Mouse (Mus musculus): ENCODE data around the gene Gcdh. TPM values are rescaled to one million over a fixed set of nuclear protein-coding genes. Genes with fewer than 3 reads are reported as not detected.
A peak's percentile ranks its signal among the peaks of the same experiment; 100 is the strongest.

Gene Gcdh
- polyA plus RNA-seq (2017; shearing (Covaris generic)) = 10 to 100 TPM; 21.5 to 32.7 TPM

DNA sequence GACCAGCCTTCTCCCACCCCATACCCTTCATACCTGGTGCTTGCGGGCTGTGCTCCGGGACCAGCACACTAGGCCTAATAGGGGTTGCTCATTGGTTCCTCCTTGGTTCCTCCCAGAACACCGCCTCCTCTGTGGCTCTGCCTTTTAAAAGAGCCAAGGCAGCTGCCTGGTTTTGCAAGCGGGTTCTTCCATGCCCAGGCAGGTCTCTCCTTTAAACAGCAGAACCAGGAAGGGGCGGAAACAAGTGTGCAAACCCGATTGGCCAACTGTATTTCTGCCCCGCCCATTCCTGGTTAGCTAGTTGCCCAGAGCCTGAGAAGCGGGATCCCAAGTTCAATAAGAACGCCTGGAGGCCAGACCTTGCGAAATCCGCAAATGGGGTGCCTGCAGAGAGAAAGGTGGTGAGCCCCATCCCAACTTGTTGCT, at the start of gene Gcdh:
Gene Gcdh, minus strand, starts transcription at position 213 of the 426 bp plus-strand sequence.
- peak; percentile 99 for ATAC-seq

DNA sequence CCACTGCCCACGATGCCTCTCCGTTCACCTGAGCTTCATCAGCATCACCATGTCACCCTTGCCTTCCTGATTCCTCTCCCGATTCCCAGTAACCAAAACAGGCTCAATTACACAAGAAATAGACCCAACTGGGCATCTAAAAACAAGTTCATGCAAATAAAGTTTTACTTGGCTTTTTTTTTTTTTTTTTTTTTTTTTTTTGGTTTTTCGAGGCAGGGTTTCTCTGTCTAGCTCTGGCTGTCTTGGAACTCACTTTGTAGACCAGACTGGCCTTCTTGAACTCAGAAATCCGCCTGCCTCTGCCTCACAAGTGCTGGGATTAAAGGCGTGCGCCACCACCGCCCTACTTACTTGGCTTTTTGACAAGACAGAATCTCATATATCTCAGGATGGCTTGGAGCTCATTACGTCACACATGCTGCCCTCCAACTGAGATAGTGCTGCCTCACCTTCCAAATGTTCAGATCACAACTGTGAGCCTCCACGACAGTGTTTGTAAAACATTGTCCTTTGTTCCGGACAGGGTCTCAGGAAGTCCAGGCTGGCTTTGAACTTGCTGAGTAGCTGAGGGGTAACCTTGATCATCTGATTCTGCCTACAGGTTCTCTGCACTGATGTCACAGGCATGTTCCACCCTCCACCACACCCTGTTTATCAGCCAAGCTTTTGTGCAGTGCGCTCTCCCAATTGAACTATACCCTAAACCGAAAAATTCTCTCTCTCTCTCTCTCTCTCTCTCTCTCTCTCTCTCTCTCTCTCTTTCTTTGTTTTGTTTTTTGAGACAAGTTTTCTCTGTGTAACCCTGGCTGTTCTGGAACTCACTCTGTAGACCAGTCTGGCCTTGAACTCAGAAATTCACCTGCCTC, 44.1 kb upstream of the Gcdh start:
- ATAC-seq = no peak

DNA sequence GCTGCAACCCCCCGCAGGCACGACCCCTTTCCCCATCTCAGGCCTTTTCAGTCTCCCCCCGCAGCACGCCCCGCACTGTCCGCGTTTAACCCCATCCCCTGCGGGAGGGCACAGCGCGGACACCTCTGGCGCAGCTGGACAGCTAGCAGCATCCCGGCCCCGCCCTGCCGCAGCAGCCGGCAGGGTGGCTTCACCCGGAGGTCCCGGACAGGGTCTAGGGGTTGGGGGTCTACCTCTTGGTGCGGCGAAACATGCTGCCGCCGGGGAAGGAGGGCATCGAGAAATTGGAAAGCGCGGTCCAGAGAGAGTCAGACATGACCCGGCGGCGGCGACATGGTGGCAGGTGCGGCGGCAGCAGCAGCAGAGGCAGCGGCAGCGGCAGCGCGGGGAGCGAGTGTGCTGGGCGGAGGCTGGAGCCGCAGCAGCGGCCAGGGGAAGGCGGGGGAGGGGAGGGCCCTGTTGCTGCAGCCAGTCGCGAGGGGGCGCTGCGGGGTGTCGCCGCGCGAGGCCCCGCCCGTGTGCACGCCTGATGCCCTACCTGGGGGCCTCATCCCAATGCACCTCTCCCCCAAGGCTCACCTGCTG, 43.3 kb upstream of the Gcdh start, which contains the start of gene Mast1:
Gene Mast1, minus strand, starts transcription at position 398 of the 585 bp plus-strand sequence.
- ATAC-seq = peak; percentile 60

DNA sequence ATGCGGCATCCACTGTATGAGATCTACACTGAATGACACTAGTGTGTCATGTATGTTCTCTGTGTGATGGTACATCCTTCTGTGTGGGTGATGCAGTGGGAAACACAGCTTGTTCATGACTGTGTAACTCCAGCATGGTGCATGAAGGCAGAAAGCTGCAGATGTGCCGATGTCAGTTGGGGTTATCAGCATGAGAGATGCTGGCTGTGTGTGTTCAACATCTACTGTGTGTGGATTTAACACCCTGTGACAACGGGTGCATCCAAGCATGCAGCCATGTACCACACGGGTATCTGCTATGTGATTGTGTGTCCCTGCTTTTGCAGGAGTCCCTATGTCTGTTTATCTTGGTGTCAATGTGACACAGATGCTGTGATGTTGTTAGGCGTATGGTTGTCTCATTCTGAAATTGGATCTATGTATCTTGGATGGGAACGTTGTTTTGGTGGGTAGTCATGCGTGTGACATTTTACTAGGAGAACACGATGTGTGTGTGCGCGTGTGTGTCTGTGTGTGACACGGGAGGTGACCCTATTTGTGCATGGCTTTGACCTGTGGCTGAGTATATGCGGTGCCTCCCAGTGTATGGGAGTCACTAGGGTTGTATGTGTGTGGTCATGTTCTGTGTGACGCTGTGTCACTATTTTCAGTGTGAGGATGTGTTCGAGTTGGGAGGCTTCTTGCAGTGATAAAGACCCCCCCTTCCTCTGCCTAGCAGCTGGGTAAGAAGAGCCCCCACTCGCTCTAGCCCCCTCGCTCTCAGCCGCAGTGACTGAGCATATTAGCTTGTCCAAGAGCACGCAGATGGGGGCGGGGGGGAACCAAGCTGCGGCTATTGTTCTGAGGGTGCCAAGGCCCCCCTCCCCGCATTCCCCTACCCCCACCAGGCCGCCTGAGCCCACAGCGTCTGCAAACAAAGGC, 42.6 kb upstream of the Gcdh start:
- no peak for ATAC-seq

DNA sequence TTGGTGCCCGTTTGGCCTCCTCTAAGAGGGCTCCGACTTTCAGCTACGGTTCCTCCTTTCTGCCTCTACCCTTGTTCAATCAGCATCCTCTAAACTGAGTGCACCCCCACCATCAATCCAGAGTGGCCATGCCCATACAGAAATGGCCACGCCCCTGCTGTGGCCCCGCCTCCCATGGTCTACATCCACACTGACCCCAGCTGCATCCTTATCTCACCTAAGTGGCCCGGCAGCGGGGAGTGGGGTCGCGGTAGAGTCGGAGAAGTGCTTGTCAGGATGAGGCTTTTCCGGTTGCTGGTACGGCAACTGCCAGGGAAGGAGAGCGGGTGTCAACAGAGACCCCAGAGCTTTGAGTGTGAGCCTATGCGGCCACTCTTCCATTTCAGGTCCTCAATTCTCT, 41.8 kb upstream of the Gcdh start:
- ATAC-seq = no peak

DNA sequence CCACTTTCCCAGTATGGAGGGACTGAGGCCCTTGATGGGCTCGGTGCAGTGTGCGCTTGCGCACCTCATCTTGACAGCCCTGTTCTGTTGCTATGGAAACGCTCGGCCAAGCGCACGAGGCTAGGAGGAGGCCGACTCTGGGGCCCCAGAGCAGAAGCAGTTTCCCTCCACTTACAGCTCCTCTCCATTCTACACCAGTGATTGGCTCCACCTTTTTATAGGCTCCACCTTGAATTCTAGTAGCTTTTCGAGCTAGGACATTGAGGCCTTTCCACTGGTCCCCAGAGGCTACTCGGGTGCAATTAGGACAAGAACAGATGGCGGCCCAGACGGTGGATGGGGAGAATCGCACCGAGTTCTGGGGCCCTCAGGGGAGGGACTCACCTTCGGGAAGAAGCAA, 41.1 kb upstream of the Gcdh start:
- no peak for ATAC-seq

DNA sequence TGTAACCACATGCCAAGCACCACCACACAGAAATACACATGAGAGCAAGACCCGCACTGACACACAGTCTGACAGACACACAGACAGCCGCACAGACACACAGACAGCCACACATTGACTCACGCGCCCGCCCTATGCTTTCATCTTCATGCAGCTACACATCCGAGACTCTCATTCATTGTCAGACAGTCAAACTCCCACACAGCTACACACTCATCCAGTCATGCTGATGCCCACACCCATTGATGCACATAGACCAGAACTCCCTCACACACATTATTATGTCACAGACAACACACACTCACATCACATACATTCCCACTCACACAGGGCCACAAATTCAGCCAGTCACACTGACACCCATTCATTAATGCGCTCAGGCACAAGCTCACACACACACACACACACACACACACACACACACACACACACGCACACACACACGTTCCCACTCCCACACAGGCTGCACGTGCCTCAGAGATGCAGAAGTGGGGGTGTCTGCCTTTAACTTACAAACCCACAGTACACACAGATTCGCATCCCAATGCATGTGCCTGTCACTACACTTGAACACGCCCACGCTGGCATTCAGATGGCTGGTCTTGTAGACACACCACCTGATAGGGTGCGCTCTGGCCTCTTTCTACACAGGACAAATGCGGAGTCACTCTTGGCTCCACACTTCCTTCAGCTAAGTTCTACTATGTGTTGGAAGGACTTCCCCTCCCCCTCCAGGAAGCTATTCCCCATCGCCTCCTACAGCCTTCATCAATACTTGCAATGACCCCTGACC, 40.2 kb upstream of the Gcdh start:
- no peak for ATAC-seq

DNA sequence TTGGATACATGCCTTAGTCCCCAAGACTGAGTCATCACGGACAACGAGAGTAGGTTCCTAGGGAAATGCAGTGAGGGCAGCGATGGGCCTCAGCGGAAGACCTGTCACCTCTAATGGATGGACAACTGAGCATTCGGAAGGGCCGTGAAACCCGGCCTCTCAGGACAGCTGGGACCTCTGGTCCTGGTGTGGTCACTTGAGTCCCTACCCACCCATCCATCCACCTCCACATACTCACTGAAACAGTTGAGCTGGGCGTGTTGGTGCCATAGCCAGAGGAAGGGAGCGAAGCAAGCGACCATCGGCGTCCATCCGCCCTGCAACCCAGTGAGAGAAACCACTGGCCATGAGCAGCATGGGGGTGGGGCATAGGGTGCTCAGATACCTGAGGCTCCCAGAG, 36.9 kb upstream of the Gcdh start:
- no peak for ATAC-seq

DNA sequence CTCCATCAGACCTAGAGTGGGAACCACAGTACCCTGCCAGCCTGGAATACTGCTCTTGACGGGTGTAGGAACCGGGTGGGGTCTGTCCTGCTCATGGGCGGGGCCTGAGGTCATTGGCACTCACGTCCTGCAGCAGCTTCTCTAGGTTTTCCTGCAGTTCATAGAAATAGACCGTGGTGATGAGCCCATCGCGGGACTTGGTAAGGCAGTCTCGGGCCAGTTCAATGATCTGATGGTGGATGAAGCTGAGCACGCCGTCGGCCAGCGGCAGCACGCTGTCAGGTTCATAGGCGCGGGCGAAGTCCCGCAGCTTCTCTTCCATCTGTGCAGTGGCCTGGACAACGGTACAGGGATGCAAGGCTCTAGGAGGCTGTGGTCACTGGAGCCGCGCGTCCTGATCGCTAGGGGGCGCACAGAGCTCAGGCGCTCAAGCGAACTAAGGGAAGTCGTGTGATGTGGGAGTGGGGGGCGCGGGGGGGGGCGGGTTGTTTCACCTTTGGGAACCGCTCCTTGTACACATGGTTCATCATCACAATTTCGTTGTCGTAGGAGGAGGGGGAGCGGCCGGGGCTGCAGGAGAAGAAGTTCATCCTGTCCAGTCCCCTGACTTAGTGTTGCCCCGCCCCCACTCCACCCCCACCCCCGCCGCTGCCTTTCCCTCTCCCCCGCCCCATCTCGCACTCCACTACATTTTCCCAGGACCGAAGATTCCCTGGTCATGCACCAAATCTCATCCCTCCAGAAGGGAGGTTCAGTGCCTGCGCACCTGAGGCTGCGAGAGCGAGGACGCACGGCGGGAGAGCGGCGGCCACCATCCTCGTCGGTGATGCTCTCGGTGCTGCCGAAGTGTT, 35.0 kb upstream of the Gcdh start:
- ATAC-seq = peak; percentile 51

DNA sequence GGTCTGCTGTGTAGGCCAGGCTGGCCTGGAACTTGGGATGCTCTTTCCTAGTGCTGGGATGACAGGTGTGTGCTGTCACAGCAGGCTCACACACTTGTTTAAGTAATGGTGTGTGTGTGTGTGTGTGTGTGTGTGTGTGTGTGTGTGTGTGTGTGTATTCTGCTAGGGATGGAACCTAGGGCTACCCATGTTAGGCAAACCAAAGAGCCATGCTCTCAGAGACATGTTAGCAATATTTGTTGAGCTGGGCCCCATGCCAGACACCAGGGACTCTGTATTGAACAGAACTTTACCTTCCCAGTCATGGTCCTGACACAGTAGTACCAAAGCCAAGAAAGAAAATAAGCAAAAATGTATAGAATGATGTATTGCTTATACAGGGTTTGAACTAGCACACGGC, 33.8 kb upstream of the Gcdh start:
- ATAC-seq = no peak

DNA sequence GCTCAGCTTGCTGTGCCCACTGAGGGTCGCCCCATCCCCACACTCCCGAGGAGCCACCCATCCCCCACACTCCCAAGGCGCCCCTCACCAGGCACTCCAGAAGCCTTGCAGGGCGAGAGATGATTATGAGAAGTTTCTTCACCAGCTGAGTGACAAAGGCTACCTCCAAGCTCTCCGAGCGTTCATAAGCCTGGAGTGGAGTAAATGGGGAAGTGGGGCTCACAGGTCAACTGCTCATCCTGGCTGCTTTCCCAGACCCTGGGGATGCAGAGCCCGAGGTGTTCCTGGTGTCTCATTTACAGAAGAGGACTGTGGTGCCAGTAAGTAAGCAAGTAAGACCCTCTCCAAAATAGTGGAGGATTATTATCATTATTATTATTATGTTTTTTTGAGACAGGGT, 31.8 kb upstream of the Gcdh start:
- ATAC-seq = no peak

DNA sequence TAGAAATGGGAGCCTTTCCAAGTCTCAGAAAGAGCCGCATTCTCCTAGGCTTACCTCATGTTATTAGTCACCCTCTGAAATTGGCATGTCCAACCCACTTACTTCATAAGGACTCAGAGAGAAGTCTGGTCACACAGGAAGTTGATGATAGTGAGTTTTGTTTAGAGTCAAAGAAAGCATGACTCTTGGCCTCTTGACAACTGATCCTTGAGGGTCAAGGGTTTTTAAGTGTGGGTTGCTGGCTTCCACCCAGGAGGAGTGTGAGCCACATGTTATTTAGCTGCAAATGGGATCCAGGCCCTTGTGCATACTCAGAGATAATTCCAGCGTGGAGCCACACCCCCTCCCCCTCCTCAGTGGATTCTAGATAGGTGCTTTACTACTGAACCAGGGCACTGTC, 27.9 kb upstream of the Gcdh start:
- no peak for ATAC-seq

DNA sequence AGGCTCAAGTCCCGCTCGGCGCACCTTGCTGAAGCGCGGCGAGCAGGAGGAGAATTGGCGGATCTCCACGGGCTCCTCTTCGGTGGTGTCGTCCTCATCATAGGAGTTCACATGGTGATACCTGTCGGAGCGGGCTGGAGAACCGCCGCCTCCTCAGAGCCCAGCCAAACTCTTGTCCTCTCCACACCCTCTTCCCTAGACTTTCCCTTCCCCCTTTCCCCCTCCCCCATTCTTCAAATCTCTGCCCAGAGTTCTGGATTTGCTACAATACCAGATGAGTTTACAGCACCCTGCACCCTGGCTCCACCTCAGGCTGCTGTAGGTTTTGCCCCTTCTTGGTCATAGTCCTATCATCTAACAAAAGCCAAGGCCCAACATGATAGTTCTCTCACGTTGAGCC, 24.9 kb upstream of the Gcdh start:
- ATAC-seq = no peak

DNA sequence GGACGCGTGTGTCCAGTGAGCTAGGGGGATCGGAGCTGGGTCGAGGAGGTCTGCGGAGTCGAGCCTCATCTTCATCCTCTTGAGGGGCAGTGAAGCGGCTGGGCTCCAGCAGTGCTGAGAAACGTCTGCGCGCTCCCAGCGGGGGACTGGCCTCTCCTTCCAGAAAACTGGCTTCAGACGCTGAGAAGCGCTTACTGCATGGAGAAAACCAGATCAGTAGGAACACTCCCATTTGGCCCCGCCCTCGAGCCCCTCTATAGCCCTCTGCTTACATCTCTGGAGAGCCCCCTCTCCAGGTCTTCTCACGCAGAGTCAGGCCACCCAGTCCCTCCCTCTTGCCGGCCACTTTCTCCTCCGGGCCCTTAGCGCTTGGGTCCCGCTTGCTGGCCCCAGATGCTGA, 24.1 kb upstream of the Gcdh start:
- no peak for ATAC-seq

DNA sequence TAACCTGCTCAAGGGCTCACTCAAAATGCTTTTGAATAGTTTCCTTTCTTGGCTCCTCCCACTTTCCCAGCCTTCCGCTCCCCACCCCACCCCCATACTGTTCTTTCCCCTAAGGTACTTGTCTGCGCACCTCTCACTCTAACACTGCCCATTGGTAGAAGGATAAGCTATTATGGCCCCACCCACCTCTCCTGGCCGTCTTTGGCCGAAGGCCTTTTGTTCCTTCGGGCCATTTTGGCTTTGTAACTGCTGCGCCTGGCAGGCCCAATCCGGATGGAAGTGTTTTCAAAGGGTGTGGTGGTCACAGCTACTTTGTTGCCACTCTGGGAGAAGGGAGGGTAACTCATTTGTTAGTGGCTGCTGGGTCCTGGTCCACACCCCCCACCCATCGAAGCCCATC, 21.5 kb upstream of the Gcdh start:
- ATAC-seq = no peak

DNA sequence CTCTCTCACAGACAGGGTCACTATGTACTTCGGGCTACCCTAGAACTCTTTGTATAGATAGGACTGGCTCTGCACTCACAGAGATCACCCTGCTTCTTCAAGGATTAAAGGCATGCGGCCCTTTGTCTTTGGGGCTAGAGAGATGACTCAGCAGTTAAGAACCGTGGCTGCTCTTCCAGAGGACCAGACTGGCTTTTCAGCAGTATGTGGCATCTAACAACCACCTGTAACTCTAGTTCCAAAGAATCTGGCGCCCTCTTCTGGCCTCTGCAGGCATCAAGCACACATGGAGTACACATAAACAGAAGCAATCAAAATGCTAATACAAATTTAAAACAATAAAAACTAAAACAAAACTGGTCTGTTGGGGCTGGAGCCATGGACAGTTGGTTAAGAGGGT, 20.2 kb upstream of the Gcdh start:
- ATAC-seq = no peak

DNA sequence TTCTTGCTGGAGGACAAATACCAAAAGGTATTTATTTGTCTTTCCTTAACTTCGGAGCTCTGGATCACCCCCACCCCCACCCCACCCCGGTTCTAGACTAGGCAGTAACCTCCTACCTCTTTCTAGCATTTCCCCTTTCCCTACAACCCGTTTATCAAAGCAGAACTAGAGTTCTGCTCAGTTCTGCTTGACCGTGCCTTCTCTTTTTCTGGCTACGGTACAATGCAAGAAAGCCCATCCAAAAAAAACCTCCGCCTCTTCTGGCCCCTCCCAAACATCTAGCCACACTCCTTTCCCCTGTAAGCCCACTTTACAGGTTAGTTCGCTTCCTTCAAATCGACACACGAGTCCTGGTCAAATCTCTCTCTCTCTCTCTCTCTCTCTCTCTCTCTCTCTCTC, 19.8 kb upstream of the Gcdh start:
- no peak for ATAC-seq

DNA sequence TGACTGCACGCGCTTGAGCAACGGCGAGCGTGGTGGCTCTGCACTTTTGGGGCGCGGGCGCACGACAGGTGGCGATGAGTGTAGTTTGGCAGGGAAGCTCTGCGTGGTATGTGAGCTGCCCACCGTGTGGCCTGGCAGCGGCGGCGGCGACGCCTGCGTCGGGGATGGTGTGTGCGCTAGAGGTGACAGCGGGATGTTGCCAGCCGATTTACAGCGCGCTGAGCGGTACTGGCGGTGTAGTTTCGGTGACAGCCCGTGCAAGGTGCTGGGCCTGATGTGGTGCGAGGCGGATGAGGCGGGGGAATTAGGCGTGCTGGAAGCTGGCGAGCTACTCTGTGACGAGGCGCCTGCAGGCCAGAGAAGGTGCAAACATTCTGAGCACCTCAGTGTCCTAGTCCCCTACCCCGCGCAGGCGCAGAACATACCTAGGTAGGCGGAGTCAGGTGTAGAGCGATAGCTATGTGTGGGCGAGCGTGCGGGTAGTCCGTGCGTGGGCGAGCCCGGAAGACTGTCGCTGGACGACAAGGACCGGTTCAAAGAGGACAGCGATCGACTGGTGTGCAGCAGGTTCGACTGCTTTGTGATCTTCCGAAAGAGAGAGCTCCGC, 19.3 kb upstream of the Gcdh start:
- ATAC-seq = peak; percentile 74

DNA sequence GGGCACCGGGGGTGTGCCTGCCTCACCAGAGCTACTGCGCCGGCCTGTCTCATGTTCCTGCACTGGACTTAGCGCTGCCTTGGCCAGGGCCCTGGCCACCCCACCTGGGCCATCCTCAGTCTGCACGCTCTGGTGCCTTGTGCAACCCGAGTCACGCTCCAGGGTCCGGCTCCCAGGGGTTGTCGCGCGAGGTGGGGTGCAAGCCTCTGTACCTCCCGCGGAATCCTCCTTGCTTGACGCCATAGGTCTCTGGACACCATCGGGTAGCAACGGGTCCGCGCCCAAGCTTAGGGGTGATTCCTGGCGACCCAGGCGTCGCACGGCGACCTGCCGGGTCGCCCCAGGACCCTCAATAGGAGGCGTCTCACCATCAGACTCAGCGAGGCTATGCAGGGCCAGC, 18.7 kb upstream of the Gcdh start:
- ATAC-seq = no peak

DNA sequence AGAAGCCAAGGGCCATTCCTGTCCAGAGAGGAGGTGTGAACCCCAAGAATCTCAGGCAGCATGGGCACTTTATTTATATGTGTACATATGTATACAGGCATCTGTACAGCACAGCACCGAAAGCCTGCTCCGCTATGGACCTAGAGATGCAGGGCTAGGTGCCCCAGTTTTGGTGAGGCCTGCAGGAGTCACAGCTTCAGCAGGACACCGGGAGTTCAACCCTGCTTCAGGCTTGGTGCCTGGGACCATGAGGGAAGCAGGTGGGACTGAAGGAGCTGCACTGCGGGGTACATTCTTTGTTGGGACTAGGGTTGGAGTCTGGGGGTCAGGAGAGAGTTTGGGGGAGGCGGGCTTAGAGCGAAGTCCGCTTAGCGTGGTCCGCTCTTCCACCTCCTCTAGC, 18.1 kb upstream of the Gcdh start:
- no peak for ATAC-seq

DNA sequence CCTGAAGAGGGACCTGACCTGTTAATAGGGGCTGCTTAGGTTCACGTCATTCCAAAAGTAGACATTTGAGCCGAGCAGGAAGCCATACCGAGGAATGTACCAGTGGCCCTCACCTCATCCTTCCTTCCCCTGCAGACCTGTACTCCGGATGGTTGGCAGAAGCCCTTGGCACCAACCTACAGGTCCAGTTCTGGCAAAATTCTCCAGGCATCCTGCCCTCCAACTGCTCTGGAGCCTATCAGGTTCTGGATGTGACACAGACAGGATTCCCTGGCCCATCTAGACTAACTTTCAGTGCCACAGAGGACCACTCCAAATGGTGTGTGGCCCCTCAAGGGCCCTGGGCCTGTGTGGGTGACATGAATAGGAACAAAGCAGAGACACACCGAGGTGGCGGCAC, 16.8 kb upstream of the Gcdh start:
- no peak for ATAC-seq
